Mouse (Mus musculus): ENCODE results near the gene Rbm8a2. TPM values are rescaled to one million over a fixed set of nuclear protein-coding genes. Genes with fewer than 3 reads are reported as not detected.

Rbm8a2 gene
- polyA plus RNA-seq, 1 experiment from 2014 or later = 0.67 TPM

Other genes starting within 250 kb of the Rbm8a2 start
- gene Exo1, start 98.5 kb downstream of the Rbm8a2 start, polyA plus RNA-seq (2015; fragmentation: Nextera tagmentation; extraction: Ambion mirVana) = 48.4 and 49.4 TPM in 2 replicates
- not detected in 2 replicates for gene Gm38100, start 58.8 kb downstream of the Rbm8a2 start, polyA plus RNA-seq (2015; fragmentation: Nextera tagmentation; extraction: Ambion mirVana)